Mouse (Mus musculus) heart, postnatal 36 days (tissue): Measurements from ENCODE around the gene Fndc1. TPM values are rescaled to one million over a fixed set of nuclear protein-coding genes. Genes with fewer than 3 reads are reported as not detected.

Source experiments
- DNase-seq, 2 experiments: peaks; one replicate each; pipeline ENCODE4 v3.0.0; 2021 to 2022
- intact Hi-C: fragments of 180-260 bp; cut with DNase I; formaldehyde crosslinking; loops from one replicate; pipeline ENCODE4 v1.15.1; 2025
- total RNA-seq, 2 experiments: library from RNA; stranded (reverse); gene quantifications; 2 replicates each; pipeline ENCODE4 v1.2.3; 2021

Gene Fndc1
- total RNA-seq, 2 experiments from 2014 or later = 17.9 to 23.7 TPM

- DNase-seq = peak; percentile 63 to 72
- intact Hi-C loops = loop anchor here (2.0 to 5.0 kb wide), 2 partner anchors 224 to 379 kb away; no protein-coding TSS in a partner anchor
These were observed 5.4 kb downstream of the Fndc1 start for GRCm38 (mm10) chr17:7821553-7822186.

GRCm38 (mm10) chr17:7820176-7820575 is 6.9 kb downstream of the Fndc1 start:
- intact Hi-C loops = loop anchor here (5.0 kb wide), 1 partner anchor 223 kb away; no protein-coding TSS in a partner anchor
- DNase-seq = no peak

DNA sequence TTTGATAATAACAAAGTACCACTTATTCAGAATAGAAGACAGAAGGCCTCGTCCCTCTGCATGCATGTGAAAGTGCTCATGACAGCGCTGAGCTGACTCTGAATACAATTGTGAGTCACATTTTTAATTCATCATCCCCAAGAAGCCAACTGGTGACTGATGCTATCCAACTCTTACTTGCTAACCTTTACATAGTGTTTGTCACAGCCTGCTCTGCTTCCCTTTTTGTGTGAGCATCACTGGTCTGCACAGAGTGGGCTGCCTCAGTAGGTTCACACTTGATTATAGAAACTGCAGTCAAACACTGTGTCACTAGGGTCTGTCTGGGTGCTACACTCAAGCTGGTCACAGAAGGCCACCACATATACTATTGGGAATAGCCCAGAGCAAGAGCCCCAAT is 10.5 kb downstream of the Fndc1 start:
- intact Hi-C loops = no loop called here

DNA sequence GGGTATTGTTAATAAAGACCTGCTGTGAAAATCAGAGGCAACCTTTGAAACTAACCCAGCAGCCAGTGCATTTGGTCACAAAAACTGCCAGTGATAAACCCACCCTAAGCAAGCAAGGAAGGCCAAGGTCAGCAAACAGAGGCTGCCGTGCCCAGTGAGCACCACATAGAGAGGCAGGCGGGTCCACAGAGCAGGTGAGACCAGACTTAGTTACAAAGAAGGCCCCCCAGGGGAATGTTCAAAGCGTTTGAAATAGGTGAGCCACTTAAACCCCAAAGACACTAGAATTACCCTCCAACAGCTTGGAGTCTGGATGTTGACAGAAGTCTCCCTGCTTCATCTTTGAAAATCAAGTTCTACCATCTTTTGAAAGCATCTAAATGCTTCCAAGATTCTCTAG is 12.7 kb downstream of the Fndc1 start:
- no peak for DNase-seq
- intact Hi-C loops = loop anchor here (5.0 kb wide), 1 partner anchor 222 kb away; no protein-coding TSS in a partner anchor

More for the DNA sequence above, 10.5 kb downstream of the Fndc1 start:
- no peak for DNase-seq

- intact Hi-C loops = no loop called here
- DNase-seq = no peak
These were observed 19.1 kb downstream of the Fndc1 start for GRCm38 (mm10) chr17:7808043-7808442.

GRCm38 (mm10) chr17:7805105-7805504 is 22.0 kb downstream of the Fndc1 start:
- intact Hi-C loops = no loop called here
- DNase-seq = no peak

DNA sequence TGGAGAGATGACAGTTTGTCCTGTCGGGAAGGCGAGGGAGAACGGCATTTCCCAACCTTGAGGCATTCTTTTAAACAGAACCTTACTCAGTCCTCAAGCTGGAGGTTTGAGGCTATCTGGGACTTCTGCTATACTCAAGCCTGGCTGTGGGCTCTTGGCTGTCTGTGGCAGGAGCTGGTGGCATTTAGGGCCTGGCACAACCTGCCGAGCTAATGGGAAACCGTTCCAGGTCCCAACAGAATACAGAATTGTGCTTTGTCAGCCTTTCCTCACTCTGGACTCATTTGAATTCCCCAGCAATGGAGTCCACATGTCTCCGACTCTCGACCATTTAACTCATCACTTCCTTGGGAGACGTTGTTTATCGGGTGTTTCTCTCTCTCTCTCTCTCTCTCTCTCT is 24.6 kb downstream of the Fndc1 start:
- intact Hi-C loops = no loop called here

GRCm38 (mm10) chr17:7799894-7800293 is 27.2 kb downstream of the Fndc1 start:
- DNase-seq = no peak
- intact Hi-C loops = no loop called here

More for the DNA sequence above, 24.6 kb downstream of the Fndc1 start:
- DNase-seq = no peak

DNA sequence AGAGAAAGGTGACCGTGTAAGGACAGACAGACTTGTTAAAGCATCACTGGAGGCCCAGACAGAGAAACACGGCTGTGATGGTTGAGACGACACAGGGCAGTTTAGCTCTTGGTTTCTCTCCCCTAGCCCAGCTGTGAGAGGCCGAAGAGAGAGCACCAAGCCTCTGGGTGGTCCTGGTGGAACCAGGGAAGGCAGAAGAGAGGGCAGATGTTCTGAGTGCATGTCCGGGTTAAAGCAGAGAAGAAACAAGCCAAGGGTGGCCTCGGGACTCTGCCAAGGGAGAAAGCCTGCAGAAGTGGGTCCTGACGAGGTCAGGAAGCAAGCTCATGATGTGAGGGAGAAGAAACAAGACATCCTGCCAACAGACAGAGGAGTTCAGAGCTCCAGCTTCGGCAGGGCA is 31.5 kb downstream of the Fndc1 start:
- no peak for DNase-seq
- intact Hi-C loops = no loop called here

GRCm38 (mm10) chr17:7795168-7795567 is 31.9 kb downstream of the Fndc1 start:
- intact Hi-C loops = no loop called here
- no peak for DNase-seq

- DNase-seq = peak; percentile 6 to 13
- intact Hi-C loops = no loop called here
These were observed 33.0 kb downstream of the Fndc1 start for GRCm38 (mm10) chr17:7794093-7794492.

DNA sequence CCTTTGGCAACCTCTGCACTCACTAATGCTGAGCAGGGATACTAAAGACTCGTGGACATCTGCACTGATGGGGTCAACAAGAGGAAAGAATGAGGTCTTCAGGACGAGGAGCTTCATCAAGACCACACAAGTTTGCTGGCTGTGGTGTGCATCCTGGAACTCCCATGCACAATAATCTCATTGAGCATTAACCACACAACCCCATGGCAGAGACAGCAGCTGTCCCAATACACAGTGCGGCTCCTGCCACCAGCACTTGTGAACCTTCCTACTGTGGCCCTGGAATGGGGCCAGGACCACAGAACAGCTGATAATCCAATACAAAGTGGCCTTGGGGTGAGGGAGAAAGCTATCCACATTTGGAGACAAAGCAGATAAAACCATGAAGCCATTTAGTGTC is 36.6 kb downstream of the Fndc1 start:
- intact Hi-C loops = no loop called here
- no peak for DNase-seq

- no peak for DNase-seq
- intact Hi-C loops = no loop called here
These were observed 53.0 kb downstream of the Fndc1 start for GRCm38 (mm10) chr17:7774101-7774500.

GRCm38 (mm10) chr17:7759786-7760185 is 67.3 kb downstream of the Fndc1 start:
- intact Hi-C loops = no loop called here
- DNase-seq = no peak

- no peak for DNase-seq
- intact Hi-C loops = no loop called here
These were observed 72.1 kb downstream of the Fndc1 start for GRCm38 (mm10) chr17:7755001-7755400.

- intact Hi-C loops = no loop called here
- no peak for DNase-seq
These were observed 73.7 kb downstream of the Fndc1 start for GRCm38 (mm10) chr17:7753383-7753782.

DNA sequence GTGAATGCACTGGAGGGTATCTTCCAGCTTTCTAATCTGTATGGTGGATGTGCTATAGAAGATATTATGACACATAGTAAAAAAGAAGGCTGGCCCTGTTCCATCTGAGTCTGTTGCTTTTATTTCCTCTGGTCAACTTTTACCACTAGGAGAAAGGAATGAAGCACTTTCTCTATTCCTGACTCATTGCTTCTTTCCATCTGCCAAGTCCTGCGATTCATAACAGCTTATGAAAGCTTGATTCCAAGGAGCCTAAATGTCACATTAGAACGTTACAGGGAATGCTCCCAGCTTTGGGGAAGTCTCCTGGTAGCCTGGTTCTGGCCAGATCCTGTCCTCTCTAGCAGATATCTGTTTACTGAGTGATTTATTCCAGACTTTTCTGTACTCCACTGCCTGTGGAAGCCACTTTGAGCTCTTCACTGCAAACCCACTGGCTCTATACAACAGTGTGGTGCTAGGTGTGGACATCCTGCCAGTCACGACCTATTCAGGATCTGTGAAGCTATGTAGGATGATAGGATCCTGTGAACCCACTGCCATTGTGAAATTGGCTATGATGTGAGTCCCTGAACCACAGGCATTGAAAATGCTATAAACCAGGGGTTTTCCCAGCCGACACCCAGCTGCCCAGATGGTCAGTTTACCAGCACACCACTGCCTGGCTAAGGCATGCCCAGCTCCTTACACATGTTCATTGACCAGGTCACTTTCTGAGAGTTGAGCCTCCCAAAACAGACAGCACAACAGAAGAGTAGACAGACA is 77.9 kb downstream of the Fndc1 start:
- intact Hi-C loops = no loop called here
- peak in 1 of 2 experiments; percentile 8 for DNase-seq

DNA sequence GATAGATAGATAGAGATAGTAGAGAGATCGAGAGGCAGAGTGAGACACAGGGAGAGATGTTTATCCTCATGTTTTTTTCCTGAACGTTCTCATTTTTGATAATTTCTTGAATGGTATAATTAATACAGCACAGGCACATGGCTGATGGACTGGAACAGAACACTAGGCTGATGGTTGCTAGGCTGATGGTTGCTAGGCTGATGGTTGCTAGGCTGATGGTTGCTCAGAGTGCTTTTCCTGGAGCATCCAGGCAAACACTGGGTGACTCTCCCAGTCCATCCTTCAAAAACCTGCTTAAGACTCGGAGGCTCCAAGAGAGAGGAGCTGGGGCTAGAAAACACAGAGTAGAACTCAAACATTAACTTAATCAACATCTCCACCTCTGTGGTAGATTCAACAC is 80.3 kb downstream of the Fndc1 start:
- DNase-seq = no peak
- intact Hi-C loops = no loop called here

GRCm38 (mm10) chr17:7744976-7745375 is 82.1 kb downstream of the Fndc1 start:
- intact Hi-C loops = no loop called here
- DNase-seq = no peak

- intact Hi-C loops = no loop called here
These were observed 86.1 kb downstream of the Fndc1 start for GRCm38 (mm10) chr17:7740988-7741387.

GRCm38 (mm10) chr17:7722991-7723390 is 104.1 kb downstream of the Fndc1 start:
- intact Hi-C loops = no loop called here

More at GRCm38 (mm10) chr17:7740988-7741387, 86.1 kb downstream of the Fndc1 start:
- DNase-seq = peak; percentile 21 to 51

DNA sequence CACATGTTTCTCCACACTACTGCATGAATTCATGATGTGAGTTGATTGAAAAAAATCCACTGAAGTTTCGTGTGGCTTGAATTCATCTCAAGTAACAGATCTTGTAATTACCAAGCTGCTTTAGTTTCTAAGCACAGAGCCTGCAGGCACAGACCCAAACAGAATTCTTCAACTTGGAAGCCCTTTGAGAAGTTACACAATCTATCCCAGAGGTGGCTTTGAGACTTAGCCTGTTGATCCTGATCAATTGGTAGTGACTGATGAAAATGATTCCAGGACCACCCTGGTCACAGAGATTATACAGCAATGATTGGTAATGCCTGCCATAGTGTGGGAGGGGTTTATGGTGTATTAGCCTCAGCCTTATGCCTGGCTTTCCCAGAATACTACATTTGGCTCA is 108.2 kb downstream of the Fndc1 start:
- DNase-seq = no peak
- intact Hi-C loops = no loop called here

More at GRCm38 (mm10) chr17:7722991-7723390, 104.1 kb downstream of the Fndc1 start:
- DNase-seq = no peak
